Mouse (Mus musculus): Measurements from ENCODE around the gene Gria4.
"Not testable (repeated sequence)": the region's sequence is repeated elsewhere in the genome, so short reads cannot be mapped to it uniquely, and the experiment has no call there.

Gria4 gene

GRCm38 (mm10) chr9:4795544-4796288 is at the start of gene Gria4:
Gene Gria4 (minus strand): TSS chr9:4796234.
- DNase-seq = peak; percentile 92 to 94

DNA sequence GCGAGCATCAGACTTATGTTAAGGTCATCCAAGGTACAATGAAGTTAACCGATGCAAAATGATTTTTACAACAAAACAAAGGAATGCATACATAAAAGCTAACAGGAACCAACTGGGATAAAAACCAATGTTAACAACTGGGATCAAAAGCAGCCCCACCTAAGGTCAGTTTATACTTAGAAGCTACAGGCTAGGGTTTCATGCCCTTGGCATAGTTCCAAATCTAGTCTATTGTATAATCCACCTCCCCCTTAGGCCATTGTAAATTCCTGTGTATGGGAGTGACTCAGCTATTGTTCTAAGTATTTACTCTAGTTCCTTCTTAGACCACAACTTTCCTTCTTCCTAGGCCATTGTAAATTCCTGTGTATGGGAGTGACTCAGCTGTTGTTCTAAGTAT is 14.9 kb upstream of the Gria4 start:
- not testable (repeated sequence) for DNase-seq

GRCm38 (mm10) chr9:4803151-4803755 is 7.2 kb upstream of the Gria4 start:
- no peak for DNase-seq

DNA sequence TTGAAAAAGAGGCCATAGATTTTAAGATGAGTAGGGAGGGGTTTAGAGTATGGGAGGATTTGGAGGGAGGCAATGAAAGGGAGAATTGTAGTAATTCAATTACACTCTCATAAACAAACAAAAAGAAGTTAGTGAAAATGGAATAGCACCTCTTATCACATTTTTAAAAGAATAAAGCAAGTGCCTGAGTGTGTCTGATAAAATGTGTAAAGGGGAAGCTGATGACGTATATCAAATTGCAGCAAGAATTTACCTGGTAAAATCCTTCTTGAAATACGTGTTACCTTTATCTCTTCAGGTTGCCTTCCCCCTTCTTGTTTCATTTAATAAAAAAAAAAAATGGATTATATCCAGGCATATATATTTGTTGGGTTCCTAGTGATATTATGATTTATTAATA is 1.4 kb upstream of the Gria4 start:
- no peak for DNase-seq

GRCm38 (mm10) chr9:4796289-4796645 is 233 bp upstream of the Gria4 start:
- DNase-seq = no peak

DNA sequence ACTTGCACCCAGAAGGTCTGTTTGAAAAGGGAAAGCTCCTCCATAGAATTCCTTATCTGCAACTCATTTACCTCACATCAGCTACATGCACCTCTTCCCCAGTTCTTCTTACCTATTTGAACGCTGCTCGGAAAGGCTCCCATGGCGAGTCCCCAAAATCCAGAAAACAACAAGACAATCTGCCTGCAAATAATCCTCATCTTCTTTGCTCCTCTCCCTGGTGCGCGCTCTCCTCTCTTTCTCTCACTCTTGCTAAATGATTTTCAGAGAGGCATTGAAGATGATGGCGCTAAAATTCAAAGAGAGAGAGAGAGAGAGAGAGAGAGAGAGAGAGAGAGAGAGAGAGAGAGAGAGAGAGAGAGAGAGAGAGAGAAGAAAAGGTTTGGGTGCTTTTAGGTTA is 959 bp downstream of the Gria4 start:
- peak; percentile 48 to 58 for DNase-seq

- DNase-seq = peak; percentile 72 to 75
Observed at GRCm38 (mm10) chr9:4794411-4794810, 1.6 kb downstream of the Gria4 start.

GRCm38 (mm10) chr9:4749407-4749806 is 46.6 kb downstream of the Gria4 start:
- peak; percentile 56 to 64 for DNase-seq

DNA sequence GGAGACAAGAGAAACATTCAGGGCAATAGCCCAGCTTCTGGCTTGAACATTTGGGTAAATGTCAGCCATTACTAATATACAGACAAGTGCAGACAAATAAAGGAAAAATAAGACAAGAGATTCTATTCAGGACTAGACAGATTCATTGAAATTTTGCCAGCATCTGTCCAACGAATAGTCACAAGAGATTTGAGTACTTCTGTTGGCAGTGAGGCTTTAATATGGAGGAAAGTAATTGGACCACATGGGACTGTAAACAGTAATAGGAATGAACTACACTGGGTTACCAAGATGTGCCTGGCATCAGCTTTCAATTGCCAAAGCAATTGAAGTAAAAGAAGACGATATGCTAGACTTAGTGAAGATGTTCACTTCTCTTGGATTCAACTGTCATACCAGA is 81.9 kb downstream of the Gria4 start:
- DNase-seq = peak in 1 of 2 experiments; percentile 27

DNA sequence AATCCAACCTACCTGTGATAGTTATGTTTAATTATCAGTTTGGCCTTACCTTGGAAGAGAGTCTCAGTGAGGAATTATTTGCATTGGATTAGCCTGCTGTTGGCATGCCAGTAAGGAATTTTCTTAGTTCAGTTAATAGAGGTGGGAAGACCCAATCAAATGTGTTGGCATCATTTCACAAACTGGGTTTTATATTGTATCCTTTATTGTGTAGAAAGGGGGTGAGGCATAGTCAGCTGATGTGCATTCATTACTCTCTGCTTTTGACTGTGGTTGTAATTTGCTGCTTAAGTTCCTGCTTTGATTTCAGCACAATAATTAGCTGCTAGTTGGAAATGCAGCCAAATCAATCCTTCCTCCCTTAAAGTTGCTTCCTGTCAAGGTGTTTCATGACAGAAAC is 83.7 kb downstream of the Gria4 start:
- DNase-seq = no peak

- no peak for DNase-seq
Observed at GRCm38 (mm10) chr9:4687149-4687548, 108.9 kb downstream of the Gria4 start.

DNA sequence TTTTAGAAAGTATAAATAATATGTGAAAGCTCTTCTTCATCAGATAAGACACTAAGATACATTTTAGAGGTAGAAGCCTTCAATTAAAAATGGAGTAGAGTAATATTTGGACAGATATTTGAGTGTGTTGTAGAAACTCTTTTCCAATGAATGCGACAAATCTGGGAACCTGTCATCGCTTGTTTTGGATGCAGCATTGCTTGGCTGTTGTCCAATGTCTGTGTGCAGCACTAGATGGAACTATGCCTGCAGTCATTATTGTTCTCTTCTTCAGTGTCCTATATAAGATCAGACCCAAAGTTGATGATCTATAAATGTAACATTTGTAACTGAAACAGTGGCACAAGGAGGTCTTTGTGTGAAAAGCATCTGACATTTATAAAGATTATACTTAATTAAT is 115.8 kb downstream of the Gria4 start:
- peak; percentile 78 to 81 for DNase-seq

DNA sequence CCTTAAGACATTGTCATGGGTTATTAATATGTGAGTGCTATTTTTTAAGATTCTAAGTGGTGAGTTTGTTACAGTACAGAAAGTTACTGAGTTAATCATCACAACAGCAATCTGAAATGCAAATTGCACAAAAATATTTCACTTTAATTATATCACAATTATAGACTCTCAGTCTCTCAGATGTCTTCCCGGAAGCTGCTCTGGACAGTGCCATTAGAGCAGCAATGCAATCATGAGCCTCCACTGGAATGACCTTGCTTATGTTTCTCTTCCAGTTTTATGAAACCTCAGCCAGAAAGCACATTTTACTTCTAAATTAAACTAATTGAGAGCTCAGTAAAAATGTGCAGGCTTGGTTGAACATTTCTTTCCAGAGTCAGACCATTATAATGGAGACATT is 116.9 kb downstream of the Gria4 start:
- no peak for DNase-seq

GRCm38 (mm10) chr9:4665691-4666090 is 130.3 kb downstream of the Gria4 start:
- peak; percentile 22 to 27 for DNase-seq

DNA sequence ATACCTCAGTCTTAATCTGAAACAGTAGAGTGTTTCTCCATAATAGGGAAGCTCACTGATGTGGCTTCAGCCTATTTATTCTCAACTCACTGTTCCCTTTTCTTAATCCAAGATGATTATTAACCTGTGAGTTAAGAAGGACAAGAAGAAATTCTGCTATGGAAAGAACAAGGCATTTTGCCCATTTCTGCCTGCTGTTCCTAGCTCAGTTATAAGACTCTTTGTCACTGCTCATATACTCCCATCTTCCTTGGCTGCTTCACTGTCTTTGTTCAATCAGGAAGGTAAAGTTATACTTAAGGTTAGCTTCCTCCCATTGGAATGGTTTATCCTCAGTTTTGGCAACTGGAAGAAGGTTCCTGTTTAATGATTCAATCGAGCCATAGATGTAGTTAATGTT is 133.6 kb downstream of the Gria4 start:
- DNase-seq = no peak

DNA sequence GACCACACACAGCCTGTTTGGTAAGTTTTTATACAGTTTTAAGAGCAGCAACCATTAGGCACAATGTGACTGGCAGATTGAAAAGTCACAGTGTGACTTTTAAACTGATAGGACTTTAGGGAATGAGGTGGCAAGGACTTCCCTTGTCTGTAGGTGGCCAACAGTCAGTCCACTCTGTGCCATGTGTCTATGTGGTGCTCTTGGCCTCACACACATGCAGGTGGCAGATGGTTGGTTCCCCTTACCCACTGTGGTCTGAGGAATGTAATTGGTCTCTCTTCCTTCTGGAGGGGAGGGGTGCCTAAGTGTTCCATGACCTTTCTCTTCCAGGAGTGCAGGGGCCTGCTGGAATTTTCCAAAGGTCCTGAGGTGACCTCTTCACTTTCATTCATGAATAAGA is 137.1 kb downstream of the Gria4 start:
- DNase-seq = peak; percentile 68 to 73

DNA sequence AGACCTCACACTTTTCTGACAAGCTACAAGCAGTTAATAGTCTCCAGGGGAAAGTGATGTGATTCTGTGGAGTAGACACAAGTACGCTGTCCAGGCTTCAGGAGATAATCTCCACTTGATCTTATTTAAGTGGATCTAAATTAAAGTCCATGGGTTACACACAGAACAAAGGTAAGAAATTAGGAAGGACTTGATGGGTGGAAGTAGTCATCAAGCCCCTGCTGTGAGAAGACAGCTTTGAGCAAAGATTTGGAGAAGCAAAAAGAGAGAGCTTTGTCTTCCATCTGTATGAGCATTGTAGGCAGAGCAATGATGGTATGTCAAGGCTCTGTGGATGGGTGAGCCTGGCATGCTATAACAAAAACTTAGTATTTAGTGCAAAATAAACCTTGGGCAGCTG is 141.7 kb downstream of the Gria4 start:
- no peak for DNase-seq

DNA sequence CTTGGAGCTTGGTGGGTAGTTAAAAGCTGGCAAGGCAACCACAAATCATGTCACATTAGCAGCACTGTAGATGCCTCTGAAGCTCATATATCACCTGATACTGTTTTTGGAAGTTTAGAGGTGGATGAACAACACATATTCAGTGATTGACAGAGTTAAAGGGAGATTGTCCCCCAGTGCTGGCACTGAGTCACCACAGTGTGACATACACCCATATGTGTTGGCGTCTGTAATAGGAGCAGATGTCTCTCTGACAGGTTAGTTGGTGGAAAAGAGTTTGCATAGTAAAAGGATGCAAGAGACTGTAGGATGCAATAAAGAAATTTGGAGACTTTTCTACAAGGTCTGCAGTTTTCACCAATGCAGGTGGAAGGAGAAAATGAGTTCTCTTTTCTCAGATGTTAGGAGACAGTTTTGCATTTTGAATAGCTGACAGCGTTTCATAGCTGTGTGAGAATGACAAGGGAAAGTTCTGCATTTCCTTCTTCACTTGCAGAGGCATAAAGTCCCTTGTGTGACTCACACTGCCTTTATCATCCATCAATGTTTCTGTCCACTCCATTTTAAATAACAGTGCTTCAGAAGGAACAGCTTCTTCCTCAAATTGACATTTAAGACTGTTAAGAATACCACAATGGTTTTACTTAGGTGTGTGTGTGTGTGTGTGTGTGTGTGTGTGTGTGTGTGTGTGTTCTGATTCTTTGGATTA is 156.7 kb downstream of the Gria4 start:
- DNase-seq = peak; percentile 51 to 66

DNA sequence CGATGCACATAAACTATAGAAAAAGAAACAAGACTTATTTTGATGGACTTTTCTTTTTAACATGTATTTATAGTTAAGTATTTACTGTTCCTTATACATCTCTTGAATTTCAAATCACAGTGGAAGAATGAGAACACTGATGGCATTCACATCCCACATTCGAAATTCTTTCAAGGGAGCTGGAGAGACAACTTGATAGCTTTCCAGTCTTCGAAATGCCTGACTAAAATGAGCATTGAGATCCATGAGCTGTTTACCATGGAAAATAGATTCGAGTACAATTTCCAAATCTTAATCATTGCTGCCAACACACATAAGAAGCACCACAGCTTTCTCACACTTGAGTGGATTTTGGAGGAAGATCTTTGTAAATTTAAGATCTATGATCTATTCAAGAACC is 164.1 kb downstream of the Gria4 start:
- DNase-seq = no peak

GRCm38 (mm10) chr9:4615286-4615685 is 180.7 kb downstream of the Gria4 start:
- DNase-seq = no peak

GRCm38 (mm10) chr9:4605354-4605753 is 190.7 kb downstream of the Gria4 start:
- DNase-seq = peak; percentile 16 to 33

GRCm38 (mm10) chr9:4604236-4604635 is 191.8 kb downstream of the Gria4 start:
- no peak for DNase-seq

DNA sequence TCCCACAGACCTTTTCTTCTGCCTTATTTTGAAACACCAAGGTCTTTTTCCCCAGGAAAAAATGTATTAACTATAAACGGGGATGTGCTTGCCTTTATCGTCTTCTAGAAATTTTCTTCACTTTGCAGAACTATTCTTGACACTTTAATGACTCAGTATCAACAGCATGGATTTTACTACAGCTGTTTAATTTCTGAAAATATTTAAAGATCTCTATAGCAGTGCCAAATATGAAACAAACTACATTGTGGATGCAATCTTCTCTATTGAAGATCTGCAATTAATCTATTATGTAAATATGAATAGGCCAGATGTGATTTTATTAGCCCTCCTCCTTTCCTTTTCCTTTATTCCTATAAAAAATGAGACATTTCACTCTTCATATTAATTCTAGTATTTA is 194.2 kb downstream of the Gria4 start:
- DNase-seq = no peak

GRCm38 (mm10) chr9:4573596-4573995 is 222.4 kb downstream of the Gria4 start:
- no peak for DNase-seq
